Mouse (Mus musculus) E14TG2a.4 (cell line): ENCODE results near the gene Gltp.

Experiments used
- CTCF ChIP-seq: conservative IDR thresholded peaks from 2 replicates; pipeline ENCODE4 v1.5.1; 2014; ENCODE audit warnings: low read length
- NANOG ChIP-seq: IDR thresholded peaks from 2 replicates; pipeline ENCODE4 v1.6.1; 2014; ENCODE audit warnings: borderline replicate concordance, low read length, mixed read lengths
- POU5F1 ChIP-seq: IDR thresholded peaks from 2 replicates; pipeline ENCODE4 v1.6.1; 2014; ENCODE audit warnings: low read length, borderline replicate concordance

DNA sequence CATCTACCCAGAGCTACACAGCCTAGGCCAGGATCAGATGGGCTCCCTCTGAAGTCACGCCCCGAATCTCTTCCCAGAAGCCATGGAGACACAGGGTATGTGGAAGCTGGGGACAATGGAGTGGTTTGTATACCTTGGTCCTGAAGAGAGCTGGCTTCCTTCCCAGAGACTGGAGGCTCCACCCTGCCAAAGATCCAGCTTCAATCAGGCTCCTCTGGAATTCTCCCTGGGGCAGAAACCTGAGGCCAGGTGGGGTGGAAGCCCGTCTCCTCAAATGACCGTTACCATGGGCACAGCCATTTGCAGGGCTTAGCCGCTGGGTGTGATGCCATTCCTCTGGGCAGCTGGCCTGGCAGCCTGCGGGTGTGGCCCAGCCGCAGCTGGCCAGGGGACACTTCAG lies 26.0 kb downstream of the Gltp start:
- TF ChIP-seq CTCF, result no peak
- TF ChIP-seq NANOG, result no peak
- TF ChIP-seq POU5F1, result no peak
